ENCODE assay signal across 7 mouse cellular contexts in the genomic region with DNA sequence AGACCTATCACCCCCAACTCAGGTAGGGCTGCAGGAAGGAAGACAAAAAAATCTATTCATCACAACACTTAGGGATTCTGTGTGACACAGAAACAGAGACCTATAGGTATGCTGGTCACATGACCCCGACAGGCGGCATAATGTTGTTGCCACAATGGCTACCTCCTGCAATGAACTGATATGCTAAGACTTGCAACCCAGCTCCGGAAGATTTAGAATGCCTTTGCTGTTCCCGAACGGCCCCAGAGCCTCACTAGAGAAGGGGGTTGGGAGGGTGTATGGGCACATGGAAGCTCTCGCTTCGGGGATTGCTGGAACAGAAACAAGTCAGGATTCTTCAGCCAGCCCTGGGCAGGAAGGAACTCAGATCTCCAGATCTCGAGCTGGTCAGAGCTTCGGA. TPM values are rescaled to one million over a fixed set of nuclear protein-coding genes. Genes with fewer than 3 reads are reported as not detected.
DNase-seq lines count a peak whose midpoint lies in the region; ATAC-seq and TF ChIP-seq lines count a peak whose summit lies in the region.

No protein-coding gene starts in this region.

- H3K4me3 ChIP-seq in lung, adult 2 months (replicated peaks; ENCODE audit: extremely low read depth, low read depth, low read length): peak overlapping the region; percentile 93
- peak overlapping the region; percentile 32 for H3K4me3 ChIP-seq in hindbrain, embryonic 10.5 days
- H3K4me3 ChIP-seq in lung, embryonic 15.5 days: peak overlapping the region; percentile 43
- H3K4me3 ChIP-seq in stomach, embryonic 15.5 days (replicated peaks): peak overlapping the region; percentile 39

- WGBS in lung, adult 2 months: 6% methylated on average over 9 of the region's 9 CpGs
- WGBS in hindbrain, embryonic 10.5 days: 3% methylated on average over 9 of the region's 9 CpGs
- WGBS in lung, embryonic 15.5 days: 3% methylated on average over 9 of the region's 9 CpGs
- WGBS in stomach, embryonic 15.5 days: 11% methylated on average over 9 of the region's 9 CpGs

- peak overlapping the region; percentile 66 for H3K4me2 ChIP-seq in lung, embryonic 15.5 days
- H3K4me2 ChIP-seq in stomach, embryonic 15.5 days: peak overlapping the region; percentile 58

- 0 out of 2 replicates have a peak, but pooled peaks have one; percentile 12 for ATAC-seq in common myeloid progenitor, adult 5-6 weeks (replicated peaks; ENCODE audit: low read depth, poor library complexity, severe bottlenecking)
- ATAC-seq in lung, embryonic 15.5 days (ENCODE audit: borderline replicate concordance, extremely low read depth, low FRiP score, low TSS enrichment): no peak; the same call in 1 of the 2 replicates
- ATAC-seq in stomach, embryonic 15.5 days (ENCODE audit: insufficient read depth, low FRiP score, low read depth): no peak

- peak overlapping the region; percentile 40; the same call in 1 of the 2 replicates for H3K27ac ChIP-seq in hindbrain, embryonic 10.5 days
- H3K27ac ChIP-seq in lung, embryonic 15.5 days: no peak overlapping the region
- H3K27ac ChIP-seq in stomach, embryonic 15.5 days: no peak overlapping the region

- H3K36me3 ChIP-seq in hindbrain, embryonic 10.5 days: no peaks in the 10 kb centered on the region
- no peaks in the 10 kb centered on the region for H3K36me3 ChIP-seq in lung, embryonic 15.5 days
- no peaks in the 10 kb centered on the region for H3K36me3 ChIP-seq in stomach, embryonic 15.5 days

- TF ChIP-seq POLR2A in lung, adult 2 months (IDR thresholded peaks at IDR 0.05; ENCODE audit: borderline replicate concordance, extremely low read depth, low read depth, low read length): no peak

- TF ChIP-seq CTCF in lung, adult 2 months (IDR thresholded peaks at IDR 0.05; ENCODE audit: insufficient read depth, low read length): no peak

- DNase-seq in lung, adult 2 months: peak; percentile 31
- DNase-seq in lung, postnatal 4 days: no peak
- peak; percentile 35 for DNase-seq in hindbrain, embryonic 10.5 days (ENCODE audit: low spot score)
- no peak for DNase-seq in gastrocnemius, postnatal 25 days

- peaks cover 91% of the 10 kb centered on the region for H3K27me3 ChIP-seq in hindbrain, embryonic 10.5 days (ENCODE audit: insufficient read depth, poor library complexity, severe bottlenecking)
- H3K27me3 ChIP-seq in lung, embryonic 15.5 days: peaks cover 59% of the 10 kb centered on the region
- peaks cover 18% of the 10 kb centered on the region; the same call in 1 of the 2 replicates for H3K27me3 ChIP-seq in stomach, embryonic 15.5 days (replicated peaks)

- H3K9me3 ChIP-seq in hindbrain, embryonic 10.5 days: no peaks in the 10 kb centered on the region
- no peaks in the 10 kb centered on the region for H3K9me3 ChIP-seq in lung, embryonic 15.5 days
- H3K9me3 ChIP-seq in stomach, embryonic 15.5 days: no peaks in the 10 kb centered on the region

- peaks cover 4% of the 10 kb centered on the region for H3K4me1 ChIP-seq in lung, adult 2 months (ENCODE audit: control insufficient read depth, insufficient read depth, low read length)
- H3K4me1 ChIP-seq in hindbrain, embryonic 10.5 days (replicated peaks): peaks cover 63% of the 10 kb centered on the region
- peaks cover 15% of the 10 kb centered on the region for H3K4me1 ChIP-seq in lung, embryonic 15.5 days
- peaks cover 16% of the 10 kb centered on the region for H3K4me1 ChIP-seq in stomach, embryonic 15.5 days

- peak overlapping the region; percentile 47; the same call in 1 of the 2 replicates for H3K9ac ChIP-seq in lung, embryonic 15.5 days
- peak overlapping the region; percentile 29; the same call in 1 of the 2 replicates for H3K9ac ChIP-seq in stomach, embryonic 15.5 days

RNA-seq across cellular contexts. Expression of gene Tnrc6c, which starts 55.5 kb away (rescaled TPM):
- 21.3 and 22.4 TPM in 2 replicates for polyA plus RNA-seq in lung, adult 2 months (2012; rRNA removed)
- total RNA-seq in common myeloid progenitor, adult 5-6 weeks (2017): 17.7 and 22.4 TPM in 2 replicates
- polyA plus RNA-seq in hindbrain, embryonic 10.5 days (2016; fragmentation: Nextera tagmentation; extraction: Ambion mirVana): 11.1 and 14.4 TPM in 2 replicates
- polyA plus RNA-seq in lung, embryonic 15.5 days (2015; fragmentation: Nextera tagmentation; extraction: Ambion mirVana): 9.0 and 10.7 TPM in 2 replicates
- polyA plus RNA-seq in stomach, embryonic 15.5 days (2015; fragmentation: Nextera tagmentation; extraction: Ambion mirVana): 11.6 and 12.2 TPM in 2 replicates
- 10 to 100 TPM; 17.2 to 18.2 TPM for total RNA-seq in gastrocnemius, postnatal 25 days (2021)

Comparison
In these comparisons a context has a peak if more than half of its experiments do, and no peak if none do; other contexts are left out.
1. DNase-seq: peak in lung, adult 2 months (single experiment) and hindbrain, embryonic 10.5 days (single experiment); none in lung, postnatal 4 days (0 of 2) and gastrocnemius, postnatal 25 days (single experiment).
2. H3K4me3 ChIP-seq: peak in every context shown above with its lines; median percentile 93 in lung, adult 2 months; 43 in lung, embryonic 15.5 days; 39 in stomach, embryonic 15.5 days; 32 in hindbrain, embryonic 10.5 days.